Mouse (Mus musculus) embryonic fibroblast, embryonic 13.5 days (primary cell): ENCODE measurements around the gene Rpia. TPM values are rescaled to one million over a fixed set of nuclear protein-coding genes. Genes with fewer than 3 reads are reported as not detected.
"Not testable (repeated sequence)": the region's sequence is repeated elsewhere in the genome, so short reads cannot be mapped to it uniquely, and the experiment has no call there.

Experiments
- H3K27ac ChIP-seq: 2 replicates; pipeline ENCODE4 v1.5.1; 2012; ENCODE audit warnings: low read length, control low read depth, inconsistent platforms; ENCODE audit not compliant: insufficient read depth
- H3K4me1 ChIP-seq: 2 replicates; pipeline ENCODE4 v1.6.1; 2011; ENCODE audit warnings: low read length; ENCODE audit not compliant: control insufficient read depth, insufficient read depth
- H3K4me3 ChIP-seq: 2 replicates; pipeline ENCODE4 v1.5.1; 2011; ENCODE audit warnings: mild to moderate bottlenecking, control low read depth, low read length; ENCODE audit not compliant: insufficient read depth
- CTCF ChIP-seq: IDR thresholded peaks from 2 replicates; pipeline ENCODE4 v1.5.1; 2011; ENCODE audit warnings: mild to moderate bottlenecking, control low read depth, low read length, moderate library complexity, borderline replicate concordance; ENCODE audit not compliant: insufficient read depth
- POLR2A ChIP-seq: IDR thresholded peaks from 2 replicates; pipeline ENCODE4 v1.6.1; 2011; ENCODE audit warnings: low read depth, mild to moderate bottlenecking, control low read depth, low read length, moderate library complexity
- polyA plus RNA-seq: library from polyadenylated mRNA; stranded (reverse); fragments of >200 nt; gene quantifications from 2 replicates; pipeline ENCODE4 v1.2.4, GENCODE M21; 2011; ENCODE audit warnings: low read depth; ENCODE audit not compliant: missing spikeins, insufficient read length

Rpia gene
- polyA plus RNA-seq: 7.8 TPM in 2 replicates

DNA sequence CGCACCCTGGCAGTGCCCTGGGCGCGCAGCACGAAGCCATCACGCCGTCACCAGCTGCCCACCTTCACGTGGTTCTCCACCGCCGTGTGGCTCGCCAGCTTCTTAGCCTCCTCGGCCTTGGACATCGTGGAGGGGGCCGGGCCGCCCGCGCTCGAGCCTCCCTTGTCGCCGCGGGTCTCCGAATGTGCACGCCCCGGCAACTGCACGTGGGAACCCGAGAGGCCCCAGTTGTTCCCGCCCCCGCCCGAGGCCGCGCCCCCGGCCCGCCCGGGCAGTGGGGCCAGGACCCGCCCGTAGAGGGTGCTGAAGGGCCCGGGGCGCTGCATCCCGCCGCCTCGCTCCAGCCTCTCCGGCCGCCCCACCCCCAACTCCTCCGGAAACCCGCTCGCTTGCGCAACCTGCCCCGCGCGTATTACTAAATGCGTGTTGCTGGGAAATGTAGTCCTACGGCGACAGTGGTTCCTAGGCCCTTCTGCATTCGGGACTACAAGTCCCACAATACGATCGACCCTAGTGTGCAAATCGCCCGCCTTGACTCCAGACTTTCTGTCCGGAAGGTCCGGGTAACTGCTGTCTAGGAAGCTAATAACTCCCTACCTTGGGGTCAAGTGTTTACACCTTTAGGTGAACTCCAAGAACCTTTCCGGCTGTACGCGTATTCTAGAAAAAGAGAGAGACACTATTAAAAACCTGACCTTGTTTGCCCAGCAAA is at the start of gene Rpia:
Rpia (minus strand) TSS at position 409 of the 712 bp plus-strand sequence.
- no peaks in the 10 kb centered on the region; the same call in 1 of the 2 replicates for H3K4me1 ChIP-seq
- peak; percentile 82 for TF ChIP-seq POLR2A
- no peak for TF ChIP-seq CTCF
- H3K27ac ChIP-seq: no peak within 1 kb of the TSS; the same call in 1 of the 2 replicates
- H3K4me3 ChIP-seq: peak within 1 kb of the TSS; percentile 70

DNA sequence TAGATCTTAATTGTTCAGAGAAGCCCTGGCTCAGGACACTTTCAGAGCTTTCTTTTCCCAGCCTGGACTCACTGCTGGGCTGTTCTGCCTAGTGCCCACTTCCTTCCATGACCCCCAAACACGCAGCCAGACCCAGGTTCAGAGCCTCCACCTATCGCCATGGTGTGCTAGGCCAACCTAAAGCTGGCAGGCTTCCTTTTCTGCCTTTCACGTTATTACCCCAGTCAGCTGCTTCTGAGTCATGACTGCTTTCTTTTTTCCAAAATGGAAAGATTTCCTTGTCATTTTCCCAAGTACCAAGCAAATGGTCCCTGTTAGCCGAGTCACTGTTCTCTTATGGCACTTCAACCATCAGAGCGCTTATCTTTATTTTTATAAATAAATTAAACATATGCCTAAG is 48.2 kb upstream of the Rpia start:
- Histone ChIP-seq H3K4me1 (peaks cover 8% of the 10 kb centered on the region), H3K4me3 (no peak overlapping the region), H3K27ac (0 out of 2 replicates have a peak overlapping the region, but pooled peaks have one; percentile 47)
- no peak for TF ChIP-seq CTCF
- no peak for TF ChIP-seq POLR2A

DNA sequence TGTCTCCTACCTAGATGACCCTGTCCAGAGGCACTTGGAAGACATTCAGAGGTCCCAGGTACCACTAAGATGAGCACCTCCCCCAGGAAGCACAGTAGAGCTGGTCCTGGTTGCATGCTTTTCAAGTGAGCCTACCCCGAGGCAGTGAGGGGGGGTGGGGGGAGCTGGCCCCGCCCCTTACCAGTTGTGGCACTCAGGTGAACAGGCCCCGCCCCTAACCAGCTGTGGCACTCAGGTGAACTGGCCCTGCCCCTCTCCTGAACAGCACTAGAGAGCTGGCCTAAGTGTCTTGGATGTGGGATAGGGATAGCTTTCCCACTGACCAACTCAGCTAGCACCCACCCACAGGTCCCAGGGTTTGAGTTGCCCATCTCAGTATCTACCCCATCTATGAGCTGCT is 46.5 kb upstream of the Rpia start:
- peaks cover 8% of the 10 kb centered on the region for H3K4me1 ChIP-seq
- TF ChIP-seq CTCF (no peak), POLR2A (no peak)
- no peak overlapping the region for H3K4me3 ChIP-seq
- no peak overlapping the region for H3K27ac ChIP-seq

DNA sequence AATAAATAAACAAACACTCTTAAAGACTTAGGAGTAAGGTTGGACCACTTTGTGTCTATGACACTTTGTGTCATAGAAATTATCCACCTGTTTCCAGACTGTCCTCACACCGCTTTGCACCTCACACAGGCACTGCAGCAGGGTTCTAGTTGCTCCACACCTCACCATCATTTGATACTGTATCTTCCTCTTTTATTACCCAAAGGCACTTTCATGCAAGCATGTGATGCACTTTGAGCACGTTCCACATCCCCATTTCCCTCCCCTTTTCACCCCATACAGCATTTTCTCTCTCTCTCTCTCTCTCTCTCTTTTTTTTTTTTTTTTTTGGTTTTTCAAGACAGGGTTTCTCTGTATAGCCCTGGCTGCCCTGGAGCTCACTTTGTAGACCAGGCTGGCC is 45.3 kb upstream of the Rpia start:
- Histone ChIP-seq H3K4me1 (peaks cover 2% of the 10 kb centered on the region; the same call in 1 of the 2 replicates), H3K27ac (no peak overlapping the region), H3K4me3 (no peak overlapping the region)
- no peak for TF ChIP-seq POLR2A

DNA sequence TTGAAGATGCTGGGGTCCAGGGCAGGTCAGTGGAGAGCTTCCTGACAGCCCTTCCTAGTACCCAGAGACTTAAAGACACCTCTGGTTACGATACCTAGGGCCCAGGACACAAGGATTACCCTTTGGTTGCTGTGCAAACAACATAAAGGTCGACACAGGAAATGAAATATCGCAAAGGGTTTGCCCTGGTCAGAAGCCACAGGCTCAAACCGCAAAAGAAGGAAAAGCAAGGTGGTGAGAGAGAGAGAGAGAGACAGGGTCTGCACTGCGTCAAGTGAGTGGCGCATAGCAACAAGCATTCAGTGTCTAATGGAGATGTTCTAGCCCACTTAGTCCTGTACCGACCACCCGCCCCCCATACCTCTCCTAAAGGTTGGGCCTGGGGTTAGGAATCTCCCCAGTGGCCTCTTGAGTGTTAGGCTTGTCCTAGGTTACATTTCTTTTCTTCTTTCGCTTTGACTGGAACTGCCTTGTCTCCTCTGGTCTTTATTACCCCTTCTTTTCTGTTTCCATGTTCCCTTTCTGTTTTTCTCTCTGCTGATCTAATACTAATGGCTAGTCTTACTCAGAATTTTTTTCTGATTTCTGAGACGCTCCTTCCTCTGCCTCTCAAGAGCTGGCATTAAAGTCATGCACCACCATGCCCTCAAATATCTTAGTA is 39.3 kb upstream of the Rpia start:
- H3K4me1 ChIP-seq: no peaks in the 10 kb centered on the region
- no peak overlapping the region for H3K27ac ChIP-seq
- no peak for TF ChIP-seq POLR2A

DNA sequence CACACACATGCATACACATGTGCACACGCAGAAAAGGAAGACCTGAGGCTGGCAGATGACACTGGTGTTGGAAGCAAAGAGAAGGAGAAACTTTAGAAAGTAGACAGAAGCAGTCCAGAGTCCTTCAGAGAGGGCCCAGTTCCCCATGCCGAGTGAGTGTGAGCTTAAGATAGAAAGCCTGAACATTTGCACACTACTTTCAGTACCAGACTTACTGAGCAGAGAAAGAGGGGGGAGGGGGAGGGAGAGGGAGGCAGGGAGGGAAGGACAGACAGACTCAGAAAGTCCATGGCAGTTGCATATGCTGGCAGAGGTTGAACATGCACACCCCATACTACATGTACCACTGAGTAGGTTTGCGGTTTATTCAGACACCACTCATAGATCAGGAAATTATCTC is 38.5 kb upstream of the Rpia start:
- Histone ChIP-seq H3K4me1 (no peaks in the 10 kb centered on the region; the same call in 1 of the 2 replicates), H3K27ac (no peak overlapping the region), H3K4me3 (no peak overlapping the region)
- TF ChIP-seq POLR2A: no peak
- TF ChIP-seq CTCF: no peak

More for the DNA sequence above, 39.3 kb upstream of the Rpia start:
- H3K4me3 ChIP-seq: no peak overlapping the region

DNA sequence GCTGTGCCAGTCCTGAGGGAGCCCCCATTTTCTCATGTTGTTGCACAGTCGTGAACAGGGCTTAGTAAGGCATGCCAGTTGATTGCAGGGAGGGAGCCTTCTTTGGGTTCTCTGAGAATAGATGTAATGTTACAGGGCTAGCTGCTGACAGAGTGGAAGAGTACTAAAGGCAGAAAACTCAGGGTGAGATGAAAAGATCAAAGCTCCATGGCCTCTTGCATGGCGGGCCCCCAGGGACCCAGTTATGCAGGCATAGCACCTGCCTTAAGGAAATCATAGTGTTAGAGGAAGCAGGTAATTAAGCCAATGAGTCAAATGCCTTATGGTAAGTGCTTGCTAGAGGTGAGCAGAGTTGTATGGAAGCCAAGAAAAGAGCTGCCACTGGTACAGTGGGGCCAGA is 37.4 kb upstream of the Rpia start:
- H3K27ac ChIP-seq: no peak overlapping the region
- TF ChIP-seq POLR2A (no peak), CTCF (no peak)
- no peak overlapping the region for H3K4me3 ChIP-seq
- peaks cover 2% of the 10 kb centered on the region; the same call in 1 of the 2 replicates for H3K4me1 ChIP-seq

DNA sequence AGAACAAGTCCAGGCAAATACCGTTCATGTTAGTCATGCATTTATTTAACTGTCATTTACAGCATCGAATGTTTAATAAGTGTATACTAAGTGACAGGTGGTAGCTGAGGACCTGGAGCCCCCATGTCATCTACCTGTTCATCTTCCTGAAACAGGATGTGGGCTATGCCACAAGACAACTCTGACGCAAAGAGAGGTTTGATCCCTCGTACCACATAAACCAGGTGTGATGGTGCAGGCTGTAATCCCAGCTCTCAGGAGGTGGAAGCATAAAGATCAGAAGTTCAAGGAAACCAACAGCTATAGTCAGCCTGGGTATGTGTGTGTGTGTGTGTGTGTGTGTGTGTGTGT is 32.9 kb upstream of the Rpia start:
- H3K4me1 ChIP-seq: peaks cover 2% of the 10 kb centered on the region; the same call in 1 of the 2 replicates
- no peak overlapping the region for H3K4me3 ChIP-seq
- TF ChIP-seq POLR2A (no peak), CTCF (no peak)
- H3K27ac ChIP-seq: peak overlapping the region; percentile 34; the same call in 1 of the 2 replicates

DNA sequence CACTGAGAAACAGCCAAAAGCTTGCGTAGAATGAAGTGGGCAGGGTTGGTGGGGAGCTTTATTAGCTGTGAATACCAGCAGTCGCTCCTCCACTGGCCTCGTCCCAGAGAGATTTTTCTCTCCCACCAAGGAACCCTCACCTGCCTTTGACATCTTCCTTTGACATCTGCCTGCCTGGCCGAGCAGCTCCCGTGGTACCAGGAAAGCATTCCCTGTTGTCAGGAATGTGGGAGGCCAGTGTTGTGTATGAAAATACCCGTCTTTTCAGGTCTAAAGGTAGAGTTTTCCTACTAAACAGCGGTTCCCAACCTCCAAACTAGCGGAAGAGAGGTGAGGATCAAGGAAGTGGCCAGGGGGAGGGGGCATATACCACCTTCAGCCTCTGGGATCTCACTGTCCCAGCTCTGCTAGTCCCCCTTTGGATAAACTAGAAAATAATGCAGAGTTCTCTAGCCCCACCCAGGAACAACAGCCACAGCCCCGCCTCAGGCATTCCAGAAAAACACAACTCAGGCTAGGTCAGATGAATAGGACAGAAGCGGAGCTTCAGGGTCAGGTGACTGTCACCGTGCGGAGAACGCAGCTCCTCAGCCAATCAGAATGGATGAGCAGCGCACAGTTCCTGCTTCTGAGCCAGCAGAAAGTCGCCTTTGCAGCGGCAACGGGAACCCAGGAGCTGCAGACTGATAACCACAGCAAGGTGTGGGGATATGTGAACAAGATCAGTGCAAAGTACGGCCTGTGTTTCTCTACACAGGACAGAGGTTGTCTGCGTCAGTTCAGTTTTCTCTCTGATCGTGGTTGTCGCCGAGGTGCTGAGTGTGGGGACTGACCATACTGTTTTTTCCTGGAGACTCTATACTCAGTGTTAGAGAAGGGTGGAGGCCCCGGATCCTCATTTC is 32.3 kb upstream of the Rpia start:
- TF ChIP-seq CTCF: no peak
- peak; percentile 62 for TF ChIP-seq POLR2A
- H3K4me1 ChIP-seq: peaks cover 2% of the 10 kb centered on the region; the same call in 1 of the 2 replicates
- peak overlapping the region; percentile 38 for H3K27ac ChIP-seq
- H3K4me3 ChIP-seq: peak overlapping the region; percentile 21

DNA sequence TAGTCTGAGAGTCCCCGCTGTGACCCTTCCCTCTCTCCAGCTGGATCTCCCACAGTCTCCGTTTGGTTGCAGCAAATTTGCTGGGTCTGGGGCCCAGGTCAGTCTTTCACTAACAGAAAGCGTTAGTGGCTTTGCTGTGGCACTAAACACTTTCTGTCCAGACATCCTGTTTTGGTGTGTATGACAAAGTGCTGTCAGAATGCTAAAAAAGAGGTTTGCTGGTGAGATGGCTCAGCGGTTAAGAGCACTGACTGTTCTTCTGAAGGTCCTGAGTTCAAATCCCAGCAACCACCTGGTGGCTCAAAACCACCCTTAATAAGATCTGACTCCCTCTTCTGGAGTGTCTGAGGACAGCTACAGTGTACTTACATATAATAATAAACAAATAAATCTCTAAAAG is 31.2 kb upstream of the Rpia start:
- H3K4me1 ChIP-seq, H3K4me3 ChIP-seq, H3K27ac ChIP-seq: not testable (repeated sequence)
